Mouse (Mus musculus): ENCODE results near the gene Tead3.
"Not testable (repeated sequence)": the region's sequence is repeated elsewhere in the genome, so short reads cannot be mapped to it uniquely, and the experiment has no call there.

Tead3 gene

DNA sequence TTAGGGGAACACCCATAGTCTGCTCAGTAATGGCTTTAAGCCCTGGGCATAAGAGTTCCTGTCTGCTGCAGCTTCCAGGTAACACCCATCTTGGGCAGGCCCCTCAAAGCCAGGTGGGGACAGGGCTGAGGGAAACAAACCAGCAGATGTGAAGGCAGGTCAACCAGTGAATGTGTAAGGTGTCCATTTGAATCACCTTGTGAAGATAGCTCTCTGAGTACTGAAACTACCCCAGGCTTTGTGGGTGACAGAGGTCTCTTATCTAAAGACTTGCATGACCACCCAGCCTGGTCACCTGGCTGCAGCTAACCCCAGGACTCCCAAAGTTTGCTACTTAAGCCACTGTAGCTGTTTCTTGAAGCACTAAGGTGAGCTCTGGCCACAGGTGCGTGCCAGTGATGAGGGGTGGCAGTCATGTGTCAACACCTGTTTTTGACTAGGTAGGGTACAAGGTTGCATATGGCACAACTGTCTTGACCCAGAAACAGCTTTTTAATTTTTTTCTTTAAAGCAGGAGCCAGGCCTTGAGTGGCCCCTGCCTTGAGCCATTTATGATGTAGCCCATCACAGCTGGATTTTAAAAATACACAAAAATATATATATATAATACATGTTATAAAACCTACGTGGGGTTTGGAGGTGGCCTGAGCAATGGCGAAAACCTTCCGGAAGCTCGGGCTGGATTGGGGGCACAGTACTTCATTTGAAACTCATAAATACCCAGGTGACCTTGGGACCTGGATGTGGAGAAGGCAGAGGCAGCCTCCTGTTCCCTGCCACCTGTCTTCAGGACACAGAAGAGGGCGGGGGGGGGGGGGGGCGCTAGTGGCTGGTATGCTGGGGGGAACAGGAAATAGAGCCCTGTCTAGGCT, 19.1 kb downstream of the Tead3 start:
- in situ Hi-C loops (cut with MseI, MboI) = no loop called here

DNA sequence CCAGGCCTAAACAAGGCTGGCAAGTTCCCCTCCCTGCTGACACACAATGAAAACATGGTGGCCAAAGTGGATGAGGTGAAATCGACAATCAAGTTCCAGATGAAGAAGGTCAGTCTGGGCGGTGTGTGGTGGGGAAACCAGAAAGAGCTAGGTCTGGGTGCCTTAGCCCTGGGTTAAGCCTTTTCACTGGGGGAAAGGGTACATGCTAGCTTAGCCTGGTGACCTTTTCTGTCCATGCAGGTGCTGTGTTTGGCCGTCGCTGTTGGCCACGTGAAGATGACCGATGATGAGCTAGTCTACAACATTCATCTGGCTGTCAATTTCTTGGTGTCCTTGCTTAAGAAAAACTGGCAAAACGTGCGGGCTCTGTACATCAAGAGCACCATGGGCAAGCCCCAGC, 20.0 kb downstream of the Tead3 start:
- in situ Hi-C loops (cut with MseI, MboI) = not testable (repeated sequence)

DNA sequence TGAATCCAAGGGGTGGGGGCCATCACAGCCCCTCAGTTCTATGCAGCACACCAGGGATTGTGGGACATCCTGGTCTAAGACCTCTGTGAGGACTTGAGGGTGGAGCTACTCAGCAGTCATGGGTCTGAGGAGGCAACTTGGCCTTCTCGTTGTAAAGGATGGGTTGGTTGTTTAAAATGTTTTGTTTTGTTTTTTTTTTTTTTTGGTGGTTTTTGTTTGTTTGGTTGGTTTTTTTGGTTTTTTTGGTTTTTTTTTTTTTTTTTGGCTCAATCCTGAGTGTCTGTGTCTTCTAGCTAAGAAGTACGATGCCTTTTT, 20.4 kb downstream of the Tead3 start:
- in situ Hi-C loops (cut with MseI, MboI) = no loop called here

DNA sequence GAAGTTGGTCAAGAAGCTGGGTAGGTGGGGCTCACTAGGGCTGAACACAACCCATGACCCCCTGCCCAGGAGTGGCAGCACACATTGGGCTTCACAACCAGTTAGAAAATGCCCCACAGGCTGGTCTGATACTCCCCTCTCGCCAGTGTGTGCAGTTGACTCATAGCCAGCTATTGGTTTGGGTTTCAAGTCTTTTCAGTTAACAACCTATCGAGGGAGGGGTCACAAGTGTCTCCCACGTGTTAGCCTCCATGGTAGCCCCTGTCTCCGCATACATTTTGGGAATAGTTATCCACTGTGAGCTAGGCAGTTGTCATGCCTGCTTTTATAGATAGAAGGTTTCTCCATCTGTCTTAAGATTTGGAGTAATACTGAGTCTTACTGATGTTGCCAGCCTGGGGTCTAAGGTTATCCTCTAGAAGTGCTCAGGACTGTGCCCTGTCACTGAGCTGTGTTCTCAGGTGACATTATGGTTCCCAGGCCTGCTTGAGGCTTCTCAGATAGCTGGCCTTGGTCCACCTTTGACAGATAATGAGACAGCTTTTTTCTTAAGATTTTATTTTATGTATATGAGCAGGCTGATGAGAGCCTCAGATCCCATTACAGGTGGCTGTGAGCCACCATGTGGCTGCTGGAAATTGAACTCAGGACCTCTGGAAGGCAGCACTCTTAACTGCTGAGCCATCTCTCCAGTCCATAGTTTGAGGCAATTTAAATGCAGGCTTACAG, 20.9 kb downstream of the Tead3 start:
- in situ Hi-C loops (cut with MseI, MboI) = no loop called here

DNA sequence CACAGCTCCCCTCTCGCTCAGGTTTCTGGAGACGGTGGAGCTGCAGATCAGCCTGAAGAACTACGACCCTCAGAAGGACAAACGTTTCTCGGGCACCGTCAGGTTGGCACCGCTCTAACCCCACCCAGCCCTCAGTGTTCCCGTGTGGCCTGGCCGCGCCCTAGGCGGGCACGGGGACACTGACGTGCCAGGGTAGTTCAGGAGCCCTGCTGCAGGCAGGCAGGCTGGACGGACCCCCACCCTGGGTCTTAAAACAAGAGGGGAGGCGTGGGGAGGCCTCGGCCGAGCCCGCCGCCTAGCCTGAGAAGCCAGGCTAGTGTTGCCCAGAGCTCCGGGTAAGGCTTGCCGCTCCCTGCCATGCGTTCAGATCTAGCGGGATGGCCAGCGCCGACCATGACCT, 21.7 kb downstream of the Tead3 start:
- in situ Hi-C loops (cut with MseI, MboI) = no loop called here

DNA sequence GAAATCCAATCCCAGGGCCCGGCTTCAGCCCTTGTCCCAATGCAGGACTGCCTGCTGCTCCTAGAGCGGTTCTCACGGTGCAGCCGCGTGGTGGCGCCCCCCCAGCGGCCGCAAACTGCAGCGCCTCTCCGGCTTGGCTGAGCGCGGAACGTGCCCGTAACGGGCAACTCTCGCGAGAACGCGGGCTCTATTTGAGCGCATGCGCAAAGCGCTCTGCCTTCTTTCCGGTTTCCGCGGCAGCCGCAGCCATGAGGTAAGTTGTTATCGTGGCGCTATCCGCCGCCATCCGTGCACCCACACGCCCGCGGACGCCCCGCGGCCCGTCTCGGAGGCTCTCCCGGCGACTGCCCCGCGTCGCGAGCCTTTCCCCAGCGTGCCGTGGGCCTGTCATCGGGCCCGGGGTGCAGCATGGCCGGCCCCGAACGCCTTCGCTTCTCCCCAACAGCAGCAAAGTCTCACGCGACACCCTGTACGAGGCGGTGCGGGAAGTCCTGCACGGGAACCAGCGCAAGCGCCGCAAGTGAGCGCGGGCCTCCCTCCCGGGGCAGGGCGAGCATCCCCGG, 22.2 kb downstream of the Tead3 start, which contains the start of gene Rpl10a:
Gene Rpl10a, plus strand, starts transcription at position 106 of the 563 bp plus-strand sequence.
- in situ Hi-C loops (cut with MseI, MboI) = no loop called here

DNA sequence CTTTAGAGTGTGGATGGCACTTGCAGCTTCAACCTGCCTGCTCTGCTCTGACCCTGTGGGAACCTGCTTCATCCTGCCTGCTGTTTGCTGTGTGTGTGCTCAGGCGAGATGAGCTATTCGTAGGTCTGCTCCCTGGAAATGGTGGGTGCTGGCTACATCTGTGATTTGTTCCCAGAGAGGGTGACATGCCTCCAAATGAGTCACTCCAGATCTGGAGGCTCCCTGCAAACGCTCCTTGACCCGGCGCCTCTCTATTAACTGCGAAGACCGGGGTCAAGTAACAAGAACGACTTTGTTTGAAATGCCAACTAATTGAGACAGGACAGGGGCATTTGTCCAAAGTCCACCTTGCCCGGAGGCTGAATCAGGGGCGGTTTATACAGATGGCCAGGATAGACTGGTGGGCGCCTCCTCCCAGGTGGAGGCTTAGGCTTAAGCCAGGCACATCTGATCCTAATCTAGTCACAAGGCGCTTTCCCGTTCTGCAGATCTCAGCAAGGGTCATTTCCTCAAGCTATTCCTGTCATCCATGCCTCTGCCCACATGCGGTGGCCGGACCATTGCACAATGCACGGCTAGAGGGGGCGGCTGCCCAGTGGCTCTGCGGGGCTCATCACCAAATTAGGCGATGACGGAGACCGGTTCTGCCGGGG, 22.8 kb downstream of the Tead3 start:
- in situ Hi-C loops (cut with MseI, MboI) = no loop called here

DNA sequence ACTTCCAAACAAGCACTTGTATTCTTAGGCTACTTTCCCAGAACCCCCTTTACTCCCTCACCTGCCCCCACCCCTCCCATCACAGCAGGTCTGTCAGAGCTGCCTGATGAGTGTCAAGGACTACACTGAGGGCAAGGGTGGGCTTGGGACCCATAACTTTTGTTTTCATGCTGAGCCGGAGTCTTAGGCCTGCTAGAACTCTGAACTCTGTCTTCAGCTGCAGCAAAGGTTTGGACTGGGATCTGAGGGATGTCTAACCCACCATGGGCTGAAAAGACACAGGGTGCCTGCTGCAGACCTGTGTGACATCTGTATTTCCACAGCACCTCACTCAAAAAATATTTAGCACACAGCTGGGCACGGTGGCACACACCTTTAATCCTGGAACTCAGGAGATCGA, 23.7 kb downstream of the Tead3 start:
- in situ Hi-C loops (cut with MseI, MboI) = no loop called here

DNA sequence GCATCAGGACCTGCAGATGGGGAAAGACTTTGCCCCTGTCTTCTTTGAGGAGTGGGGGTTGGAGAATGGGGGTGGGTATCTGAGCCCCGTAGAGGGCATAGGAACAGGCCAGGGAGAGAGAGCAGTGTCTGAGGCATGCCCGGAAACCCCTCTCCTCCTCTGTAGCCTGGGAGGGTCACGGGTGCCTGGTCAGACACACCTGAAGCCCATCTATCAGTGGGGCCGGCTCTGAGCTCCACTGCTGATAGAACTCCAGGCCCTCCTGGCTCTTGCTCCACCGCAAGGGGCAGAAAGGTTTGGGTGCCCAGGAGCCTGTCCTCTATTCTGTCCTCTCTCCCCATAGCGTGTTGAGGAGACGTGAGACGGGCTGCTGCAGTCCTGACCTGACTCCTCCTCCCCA, 24.9 kb downstream of the Tead3 start:
- in situ Hi-C loops (cut with MseI, MboI) = no loop called here

DNA sequence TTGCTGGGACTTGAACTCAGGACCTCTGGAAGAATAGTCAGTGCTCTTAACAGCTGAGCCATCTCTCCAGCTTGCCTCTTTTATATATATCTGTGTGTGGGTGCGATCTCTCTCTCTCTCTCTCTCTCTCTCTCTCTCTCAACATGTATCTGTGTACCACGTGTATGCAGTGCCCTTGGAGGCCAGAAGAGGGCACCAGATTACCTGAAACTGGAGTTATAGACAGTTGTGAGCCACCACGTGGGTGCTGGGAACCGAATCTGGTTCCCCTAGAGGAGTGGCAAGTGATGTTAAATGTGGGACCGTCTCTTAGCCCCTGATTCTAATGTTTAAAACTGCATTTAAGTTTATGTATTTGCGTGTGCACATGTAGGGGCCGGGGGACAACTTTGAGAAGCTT, 26.2 kb downstream of the Tead3 start:
- in situ Hi-C loops (cut with MseI, MboI) = not testable (repeated sequence)

DNA sequence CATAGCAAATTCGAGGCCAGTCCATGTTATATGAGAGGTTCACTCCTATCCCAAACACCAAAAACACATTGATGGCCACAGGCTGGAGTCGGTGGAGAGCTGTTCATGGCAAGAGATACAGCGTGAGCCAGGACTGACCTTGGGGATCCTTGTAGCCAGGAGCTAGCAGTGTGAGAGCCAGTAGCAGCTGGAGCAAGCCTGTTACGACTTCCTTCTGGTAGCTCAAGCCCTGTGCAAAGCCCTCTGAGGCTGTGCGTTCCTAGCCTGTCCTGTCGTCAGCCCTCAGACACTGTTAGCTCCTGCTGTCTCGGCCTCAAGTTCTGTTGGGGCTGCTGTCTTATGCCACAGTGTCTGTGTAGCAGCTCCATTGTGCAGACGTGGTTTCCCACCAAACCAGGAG, 26.8 kb downstream of the Tead3 start:
- in situ Hi-C loops (cut with MseI, MboI) = no loop called here

DNA sequence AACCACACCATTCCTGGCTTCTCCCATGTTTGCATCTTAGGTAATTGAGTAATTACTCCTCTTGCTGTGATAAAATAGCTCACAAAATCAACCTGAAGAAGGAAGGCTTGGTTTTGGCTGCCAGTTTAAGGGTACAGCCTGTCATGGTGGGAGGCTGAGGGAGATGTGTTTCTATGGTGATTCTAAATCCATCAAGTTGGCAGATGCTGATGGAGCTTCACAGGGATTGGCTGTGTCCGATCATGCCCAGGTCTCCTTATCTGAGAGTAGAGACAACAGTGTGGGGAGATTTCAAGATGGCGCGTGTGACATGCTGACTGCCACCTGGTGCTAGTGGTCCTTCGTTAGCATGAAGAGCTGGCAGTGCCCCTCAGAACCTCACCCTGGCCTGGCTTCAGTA, 28.9 kb downstream of the Tead3 start:
- in situ Hi-C loops (cut with MseI, MboI) = no loop called here

DNA sequence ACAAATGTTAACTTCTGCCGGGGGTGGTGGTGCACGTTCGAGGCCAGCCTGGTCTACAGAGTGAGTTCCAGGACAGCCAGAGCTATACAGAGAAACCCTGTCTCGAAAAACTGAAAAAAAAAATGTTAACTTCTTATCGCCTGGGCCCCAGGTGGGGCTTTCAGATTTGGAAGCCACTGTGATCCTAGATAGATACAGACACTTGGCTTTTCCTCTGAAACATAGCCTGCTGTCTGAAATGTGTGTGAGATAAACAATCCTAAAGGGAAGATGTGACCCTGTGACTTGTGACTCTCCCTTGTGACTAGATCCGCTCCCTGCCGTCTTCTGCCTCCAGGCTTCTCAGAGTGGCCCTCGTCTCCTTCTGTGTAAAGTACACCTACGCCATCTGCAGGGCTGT, 32.9 kb downstream of the Tead3 start:
- in situ Hi-C loops (cut with MseI, MboI) = no loop called here

DNA sequence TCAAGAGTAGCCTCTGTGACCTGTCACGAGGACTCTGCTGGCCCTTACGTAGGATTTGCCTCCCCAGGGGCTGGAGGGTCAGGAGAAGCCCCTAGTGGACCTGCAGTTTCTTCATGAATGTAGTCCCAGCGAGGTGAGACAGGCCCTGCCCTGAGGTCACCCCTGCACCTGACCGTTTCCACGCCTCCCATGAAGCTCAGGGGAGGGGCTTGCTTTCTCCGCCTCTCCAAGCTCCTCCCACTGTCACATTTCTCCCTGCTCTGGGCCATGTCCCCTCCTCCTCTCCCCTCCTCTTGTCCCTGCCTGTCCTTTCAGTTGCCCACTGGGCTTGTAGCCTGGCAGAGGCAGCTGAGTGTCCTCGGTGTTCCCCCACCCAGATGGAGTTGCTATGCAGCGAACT, 33.5 kb downstream of the Tead3 start:
- in situ Hi-C loops (cut with MseI, MboI) = no loop called here

DNA sequence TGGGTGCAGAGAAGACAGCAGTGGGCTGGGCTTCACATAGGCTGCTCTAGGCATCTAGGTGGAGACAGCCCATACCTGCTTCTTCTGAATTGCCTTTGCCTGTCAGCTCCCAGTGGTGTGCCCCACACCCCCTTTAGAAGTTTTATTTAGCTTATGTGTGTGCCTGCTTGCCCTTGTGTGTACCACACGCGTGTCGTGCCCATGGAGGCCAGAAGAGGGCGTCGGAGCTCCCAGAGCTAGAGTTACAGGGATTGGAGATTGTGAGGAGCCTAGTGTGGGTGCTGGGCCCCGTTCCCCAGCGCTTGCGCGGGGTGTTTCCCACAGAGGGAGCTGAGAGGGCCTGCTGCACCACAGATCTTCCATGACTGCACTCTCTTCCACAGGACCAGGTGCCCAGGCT, 34.1 kb downstream of the Tead3 start:
- in situ Hi-C loops (cut with MseI, MboI) = no loop called here

DNA sequence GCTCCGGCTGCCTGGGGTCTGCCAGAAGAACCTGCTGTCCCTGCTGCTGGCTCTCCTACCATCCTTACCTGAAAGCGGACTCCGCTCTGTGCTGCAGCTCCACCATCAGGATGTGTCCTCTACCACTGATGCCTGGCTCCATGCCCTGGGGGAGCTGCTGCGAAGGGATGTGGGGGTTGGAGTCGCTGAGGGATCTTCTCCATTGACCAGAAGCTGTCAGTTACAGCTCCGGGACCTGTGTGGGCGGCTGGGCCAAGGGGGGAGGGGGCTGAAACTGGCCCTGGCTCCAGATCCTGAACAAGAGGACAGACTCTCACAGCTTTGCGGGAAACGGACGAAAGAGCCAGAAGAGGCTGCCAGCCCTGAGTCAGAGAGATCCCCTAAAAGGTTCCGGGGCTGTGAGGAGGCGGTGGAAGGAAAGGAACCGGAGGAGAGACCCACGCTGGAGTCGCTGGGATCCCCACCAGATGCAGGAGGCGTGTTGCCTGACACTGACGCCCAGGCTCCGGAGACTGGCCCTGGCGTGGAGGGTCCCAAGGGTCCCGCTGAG, 34.9 kb downstream of the Tead3 start:
- in situ Hi-C loops (cut with MseI, MboI) = no loop called here

DNA sequence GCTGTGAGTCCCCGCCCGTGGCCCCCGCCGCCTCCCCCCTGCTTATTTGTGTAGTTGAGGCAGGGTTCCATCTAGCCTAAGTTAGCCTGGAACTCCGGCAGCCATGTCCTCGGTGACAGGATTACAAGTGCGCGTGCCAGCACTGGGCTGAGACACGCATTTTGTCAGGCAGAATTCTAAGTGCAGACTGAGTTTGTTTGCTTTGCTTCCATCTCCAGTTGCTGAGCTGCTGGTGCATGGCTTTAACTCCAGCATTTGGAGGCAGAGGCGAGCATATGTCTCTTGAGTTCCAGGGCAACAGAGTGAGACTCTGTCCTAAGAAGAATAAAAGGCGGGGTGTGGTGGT, 36.8 kb downstream of the Tead3 start:
- in situ Hi-C loops (cut with MseI, MboI) = loop anchor here in 1 of 2 experiments (5.0 kb wide), 1 partner anchor 92 kb away; no protein-coding TSS in a partner anchor

DNA sequence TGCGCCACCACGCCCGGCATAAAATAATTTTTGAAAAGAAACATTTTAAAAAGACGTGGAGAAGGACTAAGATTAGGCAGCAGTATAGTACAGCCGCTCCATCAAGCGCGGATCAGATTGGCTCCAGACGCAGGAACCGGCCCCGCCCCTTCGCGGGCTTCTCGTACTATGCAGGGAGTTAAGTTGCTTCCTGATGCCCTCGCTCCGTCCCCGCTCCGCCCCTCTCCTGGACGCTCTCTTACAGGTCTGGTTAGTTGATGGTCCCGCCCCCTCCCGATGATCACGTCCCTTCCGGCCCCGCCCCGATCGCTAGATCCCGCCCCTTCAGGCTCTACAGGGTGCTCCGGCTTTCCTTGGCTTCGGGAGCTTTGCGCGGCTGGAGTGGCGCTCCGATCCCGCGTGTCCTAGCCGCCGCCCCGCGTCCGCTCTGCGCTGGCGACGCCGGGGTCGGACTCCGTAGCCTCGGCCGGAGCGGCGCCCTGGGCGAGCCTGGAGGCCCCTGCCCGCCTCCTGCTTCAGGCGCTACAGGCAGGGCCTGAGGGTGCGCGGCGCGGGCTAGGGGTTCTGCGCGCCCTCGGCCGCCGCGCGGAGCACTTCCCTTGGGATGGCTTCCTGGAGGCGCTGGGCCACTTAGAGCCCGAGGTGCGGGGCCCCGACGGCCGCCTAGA, 37.3 kb downstream of the Tead3 start, which contains the start of gene Fance:
Gene Fance, plus strand, starts transcription at position 308 of the 668 bp plus-strand sequence.
- in situ Hi-C loops (cut with MseI, MboI) = loop anchor here in 1 of 2 experiments (5.0 kb wide), 1 partner anchor 91 kb away; no protein-coding TSS in a partner anchor

DNA sequence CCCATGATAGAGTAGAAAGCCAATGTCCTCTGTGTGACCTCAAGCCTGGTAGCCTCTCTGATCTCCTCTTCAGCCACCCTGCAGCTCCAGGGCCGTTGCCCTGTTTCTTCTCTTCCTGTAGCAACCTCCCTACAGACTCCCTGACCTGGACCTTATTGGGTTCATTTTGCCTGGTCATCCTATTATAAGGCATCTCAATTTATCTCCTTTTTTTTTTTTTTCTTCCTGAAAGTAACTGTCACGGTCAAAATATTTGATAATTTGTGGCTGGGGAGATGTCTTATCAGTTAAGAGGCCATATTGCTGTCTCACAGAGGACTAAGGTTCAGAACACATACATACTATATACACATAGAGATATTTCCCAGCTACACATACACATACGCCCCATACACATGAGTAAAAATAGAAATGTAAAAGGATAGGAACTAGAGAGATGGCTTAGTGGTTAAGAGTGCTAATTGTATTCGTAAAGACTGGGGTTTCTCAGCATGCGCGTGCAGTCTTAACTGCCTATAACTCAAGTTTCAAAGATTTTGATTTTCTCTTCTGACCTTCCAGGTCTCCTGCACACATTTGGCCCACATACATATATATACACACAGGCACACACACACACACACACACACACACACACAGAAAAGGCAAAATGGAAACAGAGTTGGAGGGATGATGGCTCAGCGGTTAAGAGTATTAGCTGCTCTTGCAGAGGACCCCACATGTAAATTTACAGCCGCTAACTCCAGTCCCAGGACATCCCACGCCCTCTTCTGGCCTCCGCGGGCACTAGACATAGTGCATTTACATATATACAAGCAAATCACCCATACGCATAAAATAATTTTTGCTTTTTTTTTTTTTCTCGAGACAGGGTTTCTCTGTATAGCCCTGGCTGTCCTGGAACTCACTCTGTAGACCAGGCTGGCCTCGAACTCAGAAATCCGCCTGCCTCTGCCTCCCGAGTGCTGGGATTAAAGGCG, 38.1 kb downstream of the Tead3 start:
- in situ Hi-C loops (cut with MseI, MboI) = loop anchor here in 1 of 2 experiments (5.0 kb wide), 1 partner anchor 90 kb away; no protein-coding TSS in a partner anchor

Data from mouse trophoblast stem cell (cell line).